Mouse (Mus musculus) forebrain, postnatal 0 days (tissue): Measurements from ENCODE around the gene Nipbl. TPM values are rescaled to one million over a fixed set of nuclear protein-coding genes. Genes with fewer than 3 reads are reported as not detected.

ENCODE experiments used
- ATAC-seq: fragments of 200-750 bp; cut with Nextera tagmentation; 2 replicates; pipeline ENCODE4 v1.8.0; 2017; ENCODE audit warnings: mild to moderate bottlenecking, moderate library complexity
- DNase-seq: peaks from one replicate; pipeline ENCODE4 v3.0.0-alpha.2; 2015
- H3K27ac ChIP-seq: fragments of 300-500 bp; sonication (generic); 2 replicates; pipeline ENCODE4 v1.5.1; 2014; ENCODE audit warnings: low read depth, mild to moderate bottlenecking, antibody characterized with exemption, low read length, moderate library complexity, mixed read lengths
- H3K27me3 ChIP-seq: fragments of 300-500 bp; sonication (generic); 2 replicates; pipeline ENCODE4 v1.6.1; 2014; ENCODE audit warnings: mild to moderate bottlenecking, low read length, mixed read lengths; ENCODE audit not compliant: insufficient read depth
- H3K36me3 ChIP-seq: fragments of 300-500 bp; sonication (generic); 2 replicates; pipeline ENCODE4 v1.6.1; 2014; ENCODE audit warnings: mild to moderate bottlenecking, moderate library complexity; ENCODE audit not compliant: insufficient read depth
- H3K4me1 ChIP-seq: fragments of 300-500 bp; sonication (generic); 2 replicates; pipeline ENCODE4 v1.6.1; 2014; ENCODE audit warnings: antibody characterized with exemption; ENCODE audit not compliant: insufficient read depth
- H3K4me2 ChIP-seq: fragments of 300-500 bp; sonication (generic); 2 replicates; pipeline ENCODE4 v1.6.1; 2014; ENCODE audit warnings: low read depth, mild to moderate bottlenecking, moderate library complexity
- H3K4me3 ChIP-seq: fragments of 300-500 bp; sonication (generic); 2 replicates; pipeline ENCODE4 v1.5.1; 2014; ENCODE audit warnings: low read depth, low read length, mixed read lengths
- H3K9ac ChIP-seq: fragments of 300-500 bp; sonication (generic); 2 replicates; pipeline ENCODE4 v1.6.1; 2014; ENCODE audit warnings: mild to moderate bottlenecking
- H3K9me3 ChIP-seq: fragments of 300-500 bp; sonication (generic); 2 replicates; pipeline ENCODE4 v1.6.1; 2016; ENCODE audit warnings: low read length
- CTCF ChIP-seq: sonication (generic); IDR thresholded peaks from 2 replicates; pipeline ENCODE4 v1.5.1; 2016; ENCODE audit warnings: antibody characterized with exemption, control low read depth, low read depth
- WGBS: fragments of 180-500 bp; shearing (Covaris S2); extraction: QIAGEN DNeasy Blood & Tissue Kit; methylation state at CpG from one replicate; pipeline ENCODE4 v1.1.7; 2014; 5-methylcytosine and 5-hydroxymethylcytosine counted together
- polyA plus RNA-seq: library from polyadenylated mRNA; unstranded; fragments of >200 nt; fragmentation: Nextera tagmentation; extraction: Ambion mirVana; gene quantifications from 2 replicates; pipeline ENCODE4 v1.2.1, GENCODE M21; 2015
- total RNA-seq: library from RNA; depleted of rRNA; stranded (reverse); fragments of >200 nt; gene quantifications from 2 replicates; pipeline ENCODE4 v1.2.3, GENCODE M21; 2014

Nipbl gene
- total and polyA plus RNA-seq, 2 experiments from 2014 or later = 10.5 to 20.7 TPM

DNA sequence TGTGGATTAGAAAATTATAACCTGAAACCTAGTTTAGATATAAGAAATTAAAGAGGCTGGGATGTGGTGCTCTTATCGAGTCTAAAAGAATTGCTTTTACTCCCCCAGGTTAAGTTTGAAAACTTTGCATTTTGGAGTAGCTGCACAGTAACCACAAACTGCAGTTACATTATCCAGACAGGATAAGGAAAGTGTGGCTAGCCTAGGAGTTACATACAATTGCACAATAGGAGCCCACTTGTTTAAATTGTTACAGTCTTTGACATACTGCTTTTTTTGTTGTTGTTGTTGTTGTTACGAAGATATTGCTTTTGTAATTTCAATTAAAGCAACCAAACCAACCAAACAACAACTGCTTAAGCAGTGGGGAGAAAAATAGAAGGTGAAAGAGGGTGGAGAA lies 11.2 kb upstream of the Nipbl start:
- no peak overlapping the region for H3K4me2 ChIP-seq
- no peaks in the 10 kb centered on the region for H3K9me3 ChIP-seq
- no peaks in the 10 kb centered on the region for H3K4me1 ChIP-seq
- no peak for DNase-seq
- no peak overlapping the region for H3K27ac ChIP-seq
- H3K27me3 ChIP-seq = no peaks in the 10 kb centered on the region
- H3K36me3 ChIP-seq = no peaks in the 10 kb centered on the region
- no peak for ATAC-seq
- no peak overlapping the region for H3K4me3 ChIP-seq
- no peak for TF ChIP-seq CTCF
- no peak overlapping the region for H3K9ac ChIP-seq
- 87% methylated on average over 2 of the region's 2 CpGs for WGBS

DNA sequence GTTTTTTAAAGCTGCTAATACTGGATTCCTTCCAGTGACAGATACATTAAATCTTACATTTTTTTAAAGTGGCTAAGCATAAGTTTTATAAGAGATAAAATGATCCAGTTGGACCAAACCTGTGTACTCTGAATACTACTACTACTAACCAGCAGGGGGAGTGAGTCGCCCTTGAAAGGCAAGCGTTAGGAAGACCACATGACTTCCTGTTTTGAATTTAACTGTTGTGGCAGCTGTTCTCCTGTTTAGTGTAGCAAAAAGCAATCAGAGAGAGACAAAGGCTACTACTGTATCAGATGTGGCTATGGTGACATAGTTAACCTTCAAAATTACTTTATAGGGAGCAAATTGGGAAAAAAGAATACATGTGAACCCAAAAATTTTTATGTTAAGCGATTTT lies 6.8 kb upstream of the Nipbl start:
- no peaks in the 10 kb centered on the region for H3K27me3 ChIP-seq
- ATAC-seq = peak; percentile 79
- no peaks in the 10 kb centered on the region for H3K36me3 ChIP-seq
- no peak overlapping the region for H3K9ac ChIP-seq
- TF ChIP-seq CTCF = peak; percentile 69
- H3K4me3 ChIP-seq = no peak overlapping the region
- WGBS = 48% methylated on average over 3 of the region's 3 CpGs
- DNase-seq = peak; percentile 41
- H3K4me2 ChIP-seq = no peak overlapping the region
- H3K4me1 ChIP-seq = peaks cover 18% of the 10 kb centered on the region; the same call in 1 of the 2 replicates
- no peak overlapping the region for H3K27ac ChIP-seq
- no peaks in the 10 kb centered on the region for H3K9me3 ChIP-seq

DNA sequence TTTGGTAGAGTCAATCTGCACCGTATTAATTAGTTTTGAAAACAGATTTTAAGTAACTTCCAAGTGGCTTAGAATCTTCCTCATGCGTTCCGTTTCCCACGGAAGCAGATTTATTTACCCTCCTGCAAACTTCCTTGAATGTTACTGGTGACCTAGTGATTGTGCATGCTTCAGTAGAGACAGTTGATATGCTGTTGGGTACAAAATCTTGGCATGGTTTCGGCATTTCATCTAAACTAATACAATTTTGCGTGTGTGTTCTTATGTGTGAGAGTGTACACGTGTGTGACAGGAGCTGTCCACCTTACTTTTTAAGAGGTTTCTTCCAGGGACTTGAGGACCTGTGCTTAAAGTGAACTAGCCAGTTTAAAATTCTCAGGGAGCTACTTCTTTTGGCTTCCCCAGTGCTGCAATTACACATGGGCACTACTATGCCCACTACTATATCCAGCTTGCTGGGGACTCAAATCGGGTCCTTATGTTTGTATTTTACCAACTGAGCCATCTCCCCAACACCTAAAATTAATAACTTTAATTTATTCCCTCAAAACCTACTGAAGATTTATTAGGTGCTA lies 3.0 kb upstream of the Nipbl start:
- no peak for TF ChIP-seq CTCF
- Histone ChIP-seq H3K4me3 (peak overlapping the region; percentile 18), H3K9ac (no peak overlapping the region), H3K4me1 (peaks cover 24% of the 10 kb centered on the region; the same call in 1 of the 2 replicates), H3K4me2 (peak overlapping the region; percentile 99), H3K27ac (no peak overlapping the region), H3K36me3 (no peaks in the 10 kb centered on the region), H3K9me3 (no peaks in the 10 kb centered on the region), H3K27me3 (no peaks in the 10 kb centered on the region)
- ATAC-seq = no peak
- WGBS = 45% methylated on average over 8 of the region's 8 CpGs
- peak; percentile 3 for DNase-seq

- Histone ChIP-seq H3K27ac (no peak overlapping the region), H3K4me3 (peak overlapping the region; percentile 91), H3K36me3 (no peaks in the 10 kb centered on the region), H3K4me2 (peak overlapping the region; percentile 99), H3K9me3 (no peaks in the 10 kb centered on the region), H3K9ac (0 out of 2 replicates have a peak overlapping the region, but pooled peaks have one; percentile 97), H3K4me1 (peaks cover 28% of the 10 kb centered on the region; the same call in 1 of the 2 replicates), H3K27me3 (no peaks in the 10 kb centered on the region)
- ATAC-seq (no peak), DNase-seq (peak; percentile 26)
- WGBS = 1% methylated on average over 6 of the region's 6 CpGs
- peak; percentile 32; the same call in 1 of the 2 replicates for TF ChIP-seq CTCF
Measured at GRCm38 (mm10) chr15:8446435-8446834, 2.2 kb upstream of the Nipbl start.

DNA sequence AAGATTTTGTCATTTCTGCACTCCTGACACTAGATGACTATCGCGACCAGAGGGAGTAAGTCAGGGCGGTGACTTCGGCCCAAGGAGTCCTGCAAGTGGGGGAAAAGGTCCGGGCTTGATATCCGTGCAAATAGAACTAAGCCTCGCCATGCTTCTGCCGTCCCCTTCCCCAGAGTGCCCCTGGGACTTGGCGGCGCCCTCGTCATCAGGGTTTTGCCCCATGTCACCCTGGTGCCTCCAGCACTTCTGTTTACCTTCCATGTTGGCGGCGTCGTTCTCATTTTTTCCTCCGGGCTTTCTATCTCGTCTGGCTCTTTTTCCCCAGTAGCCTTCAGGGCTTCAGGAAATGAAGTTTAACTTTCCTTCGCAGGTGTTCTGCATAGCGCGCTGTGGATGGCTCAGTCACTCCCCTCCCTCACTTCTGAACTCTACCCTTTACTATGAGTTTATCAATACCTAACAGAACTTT lies 1.7 kb upstream of the Nipbl start:
- Histone ChIP-seq H3K27ac (no peak overlapping the region), H3K36me3 (no peaks in the 10 kb centered on the region), H3K4me2 (peak overlapping the region; percentile 99), H3K27me3 (no peaks in the 10 kb centered on the region), H3K9me3 (no peaks in the 10 kb centered on the region), H3K4me3 (peak overlapping the region; percentile 91), H3K9ac (peak overlapping the region; percentile 97), H3K4me1 (peaks cover 28% of the 10 kb centered on the region; the same call in 1 of the 2 replicates)
- no peak for TF ChIP-seq CTCF
- no peak for ATAC-seq
- DNase-seq = peak; percentile 6
- under 1% methylated on average over 19 of the region's 19 CpGs for WGBS

DNA sequence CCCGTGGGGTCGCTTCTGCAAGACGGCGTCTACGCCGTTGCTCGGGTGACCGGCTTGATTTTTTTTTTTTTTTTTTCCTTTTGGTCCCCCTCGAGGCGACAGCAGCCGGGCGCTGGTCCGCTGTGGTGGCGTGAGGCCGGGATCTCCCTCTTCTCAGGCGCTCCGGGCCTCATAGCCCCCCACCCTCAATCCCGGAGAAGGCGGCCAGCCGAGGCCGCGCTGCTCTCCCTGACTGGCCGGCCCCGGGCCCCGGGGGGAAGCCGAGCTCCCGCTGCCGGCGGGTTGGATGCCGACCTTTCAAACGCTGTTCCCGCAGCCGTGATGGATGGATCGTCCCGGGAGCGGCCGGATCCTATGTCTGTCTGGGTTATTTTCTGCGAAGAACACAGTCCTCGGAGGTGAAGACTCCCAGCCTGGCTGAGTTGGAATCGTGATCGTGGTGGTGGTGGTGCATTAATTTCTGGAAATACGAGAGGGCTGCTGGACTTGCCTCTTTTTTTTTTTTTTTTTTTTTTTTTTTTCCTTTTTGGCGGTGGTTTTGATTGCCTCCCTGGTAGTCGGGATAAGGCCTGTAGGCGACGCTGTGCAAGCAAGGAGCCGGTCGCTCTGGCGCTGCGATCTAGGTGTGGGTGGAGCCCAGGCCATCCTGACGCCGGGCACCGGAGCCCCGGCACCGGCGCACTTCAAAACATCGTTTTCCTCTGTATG lies 781 bp upstream of the Nipbl start:
- ATAC-seq (peak; percentile 50), DNase-seq (peak; percentile 88)
- Histone ChIP-seq H3K27me3 (no peaks in the 10 kb centered on the region), H3K27ac (peak overlapping the region; percentile 99), H3K9me3 (no peaks in the 10 kb centered on the region), H3K36me3 (no peaks in the 10 kb centered on the region), H3K4me3 (peak overlapping the region; percentile 91), H3K9ac (peak overlapping the region; percentile 97), H3K4me2 (peak overlapping the region; percentile 99), H3K4me1 (peaks cover 28% of the 10 kb centered on the region; the same call in 1 of the 2 replicates)
- 1% methylated on average over 56 of the region's 57 CpGs for WGBS
- TF ChIP-seq CTCF = peak; percentile 73
